Mouse (Mus musculus) midbrain, embryonic 12.5 days (tissue): ENCODE measurements around the gene Maco1. TPM values are rescaled to one million over a fixed set of nuclear protein-coding genes. Genes with fewer than 3 reads are reported as not detected.

Source experiments
- ATAC-seq: fragments of 200-750 bp; cut with Nextera tagmentation; 2 replicates; pipeline ENCODE4 v1.8.0; 2017; ENCODE audit warnings: low read depth, moderate TSS enrichment, moderate library complexity; ENCODE audit not compliant: low FRiP score
- H3K27ac ChIP-seq: fragments of 300-500 bp; sonication (generic); replicated peaks from 2 replicates; pipeline ENCODE4 v1.5.1; 2016; ENCODE audit warnings: mild to moderate bottlenecking
- H3K27me3 ChIP-seq: fragments of 300-500 bp; sonication (generic); 2 replicates; pipeline ENCODE4 v1.6.1; 2016; ENCODE audit warnings: mild to moderate bottlenecking
- H3K36me3 ChIP-seq: fragments of 300-500 bp; sonication (generic); 2 replicates; pipeline ENCODE4 v1.6.1; 2016
- H3K4me1 ChIP-seq: fragments of 300-500 bp; sonication (generic); 2 replicates; pipeline ENCODE4 v1.6.1; 2016
- H3K4me2 ChIP-seq: fragments of 300-500 bp; sonication (generic); replicated peaks from 2 replicates; pipeline ENCODE4 v1.6.1; 2016; ENCODE audit warnings: mild to moderate bottlenecking, moderate library complexity
- H3K4me3 ChIP-seq: fragments of 300-500 bp; sonication (generic); 2 replicates; pipeline ENCODE4 v1.5.1; 2016; ENCODE audit warnings: mild to moderate bottlenecking
- H3K9ac ChIP-seq: fragments of 300-500 bp; sonication (generic); replicated peaks from 2 replicates; pipeline ENCODE4 v1.6.1; 2016; ENCODE audit warnings: mild to moderate bottlenecking, moderate library complexity
- H3K9me3 ChIP-seq: fragments of 300-500 bp; sonication (generic); 2 replicates; pipeline ENCODE4 v1.6.1; 2016; ENCODE audit warnings: mild to moderate bottlenecking
- WGBS: fragments of 180-500 bp; shearing (Covaris S2); methylation state at CpG from one replicate; pipeline ENCODE4 v1.1.7; 2016; 5-methylcytosine and 5-hydroxymethylcytosine counted together
- polyA plus RNA-seq: library from polyadenylated mRNA; unstranded; fragments of >200 nt; fragmentation: Nextera tagmentation; extraction: Ambion mirVana; gene quantifications from 2 replicates; pipeline ENCODE4 v1.2.1, GENCODE M21; 2016

The Maco1 gene
- polyA plus RNA-seq, 1 experiment from 2014 or later: 84.7 TPM

DNA sequence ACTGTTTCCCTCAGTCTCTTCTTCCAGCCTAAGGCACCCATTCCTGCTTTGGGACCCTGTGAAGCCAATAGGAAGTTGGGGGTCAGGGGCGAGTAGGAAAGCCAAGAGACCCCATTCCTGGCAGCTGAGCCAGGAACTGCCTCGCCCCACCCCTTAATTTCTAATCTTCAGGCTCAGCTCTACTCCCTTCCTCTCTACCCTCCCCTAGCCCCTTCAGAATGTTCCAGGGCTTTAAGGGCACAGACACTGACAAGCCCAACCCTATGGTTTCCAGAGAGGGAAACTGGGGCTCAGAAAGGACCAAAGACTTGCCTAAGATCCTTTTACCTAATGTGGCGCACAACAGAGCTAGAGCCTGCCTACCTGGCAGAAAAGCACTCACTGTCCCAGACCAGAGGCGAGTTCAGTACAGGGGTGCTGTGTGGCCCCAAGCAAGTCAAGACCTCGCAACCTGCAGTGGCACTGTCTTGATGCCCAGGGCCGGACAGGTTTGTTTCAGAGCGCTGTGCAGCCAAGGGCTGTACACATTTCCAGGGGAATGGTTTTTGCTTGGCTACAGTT is 16.8 kb upstream of the Maco1 start:
- no peak overlapping the region for H3K27ac ChIP-seq
- no peaks in the 10 kb centered on the region for H3K4me1 ChIP-seq
- WGBS: 52% methylated on average over 7 of the region's 7 CpGs
- no peaks in the 10 kb centered on the region for H3K36me3 ChIP-seq
- H3K9ac ChIP-seq: no peak overlapping the region
- peak overlapping the region; percentile 9; the same call in 1 of the 2 replicates for H3K4me2 ChIP-seq
- no peak for ATAC-seq
- peaks cover 35% of the 10 kb centered on the region for H3K27me3 ChIP-seq
- H3K4me3 ChIP-seq: no peak overlapping the region
- H3K9me3 ChIP-seq: no peaks in the 10 kb centered on the region

DNA sequence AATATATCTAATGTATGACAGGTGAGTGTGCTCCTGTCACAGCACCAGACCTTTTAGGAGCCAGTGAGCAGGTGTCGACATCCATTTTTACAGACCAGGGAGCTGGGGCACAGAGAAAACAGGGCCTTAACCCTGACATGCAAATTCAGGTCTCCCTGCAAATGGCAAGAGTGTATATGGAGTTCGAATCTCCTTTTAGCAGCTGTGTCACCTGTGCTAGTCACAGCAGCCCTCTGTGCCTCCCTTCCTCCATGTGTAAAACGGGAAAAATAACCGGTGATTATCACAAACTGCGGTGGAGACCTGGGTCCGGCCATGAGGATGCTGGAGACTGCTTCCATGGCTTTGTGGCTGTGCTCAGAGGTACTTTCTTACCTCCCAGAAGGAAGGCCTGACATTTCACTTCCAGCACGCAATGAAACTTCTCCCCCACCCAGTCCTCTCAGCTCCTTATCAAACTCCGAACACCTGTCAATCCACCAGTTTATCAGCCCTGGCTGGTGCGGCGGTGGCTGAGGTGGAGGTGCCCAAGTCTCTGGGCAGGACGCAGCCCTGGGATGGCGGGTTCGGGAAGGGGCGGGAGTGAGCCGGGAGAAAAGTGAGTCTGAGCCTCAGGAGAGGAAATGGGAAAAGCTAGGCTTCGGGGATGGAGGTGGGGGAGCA is 16.1 kb upstream of the Maco1 start:
- Histone ChIP-seq H3K9me3 (no peaks in the 10 kb centered on the region), H3K27me3 (peaks cover 35% of the 10 kb centered on the region), H3K9ac (0 out of 2 replicates have a peak overlapping the region, but pooled peaks have one; percentile 15), H3K36me3 (no peaks in the 10 kb centered on the region), H3K4me3 (no peak overlapping the region), H3K27ac (no peak overlapping the region), H3K4me1 (no peaks in the 10 kb centered on the region), H3K4me2 (peak overlapping the region; percentile 9; the same call in 1 of the 2 replicates)
- WGBS: 12% methylated on average over 16 of the region's 16 CpGs
- no peak for ATAC-seq

DNA sequence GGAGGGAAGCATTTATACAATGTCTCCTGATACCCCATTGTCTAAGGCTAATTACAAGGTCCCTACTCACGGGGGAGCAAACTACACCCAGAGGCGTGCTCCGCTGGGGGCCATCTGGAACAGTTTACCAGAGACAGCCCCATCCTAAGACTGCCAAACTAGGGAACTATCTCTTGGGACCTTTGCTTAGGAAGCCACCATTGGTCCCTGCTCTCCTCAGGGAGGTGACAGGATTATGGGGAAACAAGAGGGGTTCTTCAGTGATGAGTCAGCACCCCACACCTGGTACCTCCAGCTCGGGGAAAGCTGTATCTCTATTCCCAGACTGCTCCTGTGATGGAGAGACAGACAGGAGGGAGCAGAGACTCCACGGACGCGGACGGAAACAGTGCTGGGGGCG is 15.3 kb upstream of the Maco1 start:
- no peak for ATAC-seq
- Histone ChIP-seq H3K4me2 (no peak overlapping the region), H3K4me3 (no peak overlapping the region), H3K4me1 (no peaks in the 10 kb centered on the region), H3K27ac (no peak overlapping the region), H3K27me3 (peaks cover 35% of the 10 kb centered on the region), H3K36me3 (no peaks in the 10 kb centered on the region), H3K9ac (no peak overlapping the region), H3K9me3 (no peaks in the 10 kb centered on the region)
- 26% methylated on average over 9 of the region's 9 CpGs for WGBS

DNA sequence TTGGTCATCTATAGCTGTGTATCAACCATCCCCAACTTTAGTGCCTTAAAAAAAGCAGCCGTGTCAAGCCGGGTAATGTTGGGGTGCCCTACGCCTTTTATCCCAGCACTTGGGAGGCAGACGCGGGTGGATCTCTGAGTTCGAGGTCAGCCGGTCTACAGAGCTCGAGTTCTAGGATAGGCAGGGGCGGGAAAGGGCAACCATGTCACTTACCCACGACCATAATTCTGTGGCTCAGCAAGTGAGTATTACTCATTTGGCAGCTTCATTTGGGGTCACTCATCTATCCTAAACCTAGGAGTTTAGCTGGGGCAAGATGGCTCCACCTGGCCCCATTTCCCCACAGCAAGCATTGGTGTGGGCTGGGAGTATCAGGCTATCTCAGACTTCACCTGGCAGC is 14.9 kb upstream of the Maco1 start:
- H3K4me1 ChIP-seq: no peaks in the 10 kb centered on the region
- no peak overlapping the region for H3K9ac ChIP-seq
- no peak overlapping the region for H3K4me2 ChIP-seq
- no peaks in the 10 kb centered on the region for H3K36me3 ChIP-seq
- 92% methylated on average over 10 of the region's 10 CpGs for WGBS
- no peak overlapping the region for H3K4me3 ChIP-seq
- no peaks in the 10 kb centered on the region for H3K9me3 ChIP-seq
- H3K27me3 ChIP-seq: peaks cover 35% of the 10 kb centered on the region
- ATAC-seq: no peak
- H3K27ac ChIP-seq: no peak overlapping the region

DNA sequence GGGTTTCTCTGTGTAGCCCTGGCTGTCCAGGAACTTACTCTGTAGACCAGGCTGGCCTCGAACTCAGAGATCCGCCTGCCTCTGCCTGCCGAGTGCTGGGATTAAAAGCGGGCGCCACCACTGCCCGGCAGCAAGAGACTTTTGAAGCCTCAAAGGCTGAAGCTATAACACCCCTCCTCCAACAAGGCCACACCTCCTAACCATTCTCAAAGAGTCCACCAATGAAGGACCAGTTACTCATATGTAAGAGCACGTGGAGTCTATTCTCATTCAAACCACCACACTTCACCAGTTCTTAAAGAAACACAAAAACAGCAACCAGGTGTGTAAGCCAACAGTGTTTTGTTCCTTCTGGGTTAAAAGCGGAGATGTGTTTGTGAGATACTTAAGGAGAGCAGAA is 14.5 kb upstream of the Maco1 start:
- no peaks in the 10 kb centered on the region for H3K9me3 ChIP-seq
- H3K27ac ChIP-seq: no peak overlapping the region
- H3K4me1 ChIP-seq: no peaks in the 10 kb centered on the region
- no peak overlapping the region for H3K4me3 ChIP-seq
- no peak overlapping the region for H3K4me2 ChIP-seq
- peaks cover 35% of the 10 kb centered on the region for H3K27me3 ChIP-seq
- H3K36me3 ChIP-seq: no peaks in the 10 kb centered on the region
- WGBS: 86% methylated on average over 8 of the region's 8 CpGs
- H3K9ac ChIP-seq: no peak overlapping the region
- no peak for ATAC-seq

DNA sequence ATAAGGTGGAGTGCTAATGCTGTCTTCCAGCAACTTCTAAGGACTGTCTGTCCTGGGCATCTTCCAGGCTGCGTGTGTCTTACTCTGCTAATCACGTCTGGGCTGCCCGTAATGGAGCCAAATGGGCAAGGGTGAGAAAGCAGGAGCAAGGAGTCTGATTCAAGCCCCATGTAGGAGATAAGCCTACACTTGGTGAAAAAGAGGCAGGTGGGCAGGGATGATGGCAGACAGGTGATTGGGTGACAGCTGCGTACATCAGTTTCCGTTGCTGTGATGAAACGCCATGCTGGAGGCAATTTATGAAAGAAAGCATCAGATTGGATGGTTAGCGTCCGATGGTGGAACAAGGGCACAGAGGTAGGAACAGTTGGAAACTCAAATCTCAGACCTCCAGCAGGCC is 14.1 kb upstream of the Maco1 start:
- 95% methylated on average over 8 of the region's 8 CpGs for WGBS
- Histone ChIP-seq H3K27me3 (peaks cover 35% of the 10 kb centered on the region), H3K4me1 (no peaks in the 10 kb centered on the region), H3K4me2 (no peak overlapping the region), H3K9me3 (no peaks in the 10 kb centered on the region), H3K9ac (no peak overlapping the region), H3K4me3 (no peak overlapping the region), H3K27ac (no peak overlapping the region), H3K36me3 (no peaks in the 10 kb centered on the region)
- no peak for ATAC-seq

DNA sequence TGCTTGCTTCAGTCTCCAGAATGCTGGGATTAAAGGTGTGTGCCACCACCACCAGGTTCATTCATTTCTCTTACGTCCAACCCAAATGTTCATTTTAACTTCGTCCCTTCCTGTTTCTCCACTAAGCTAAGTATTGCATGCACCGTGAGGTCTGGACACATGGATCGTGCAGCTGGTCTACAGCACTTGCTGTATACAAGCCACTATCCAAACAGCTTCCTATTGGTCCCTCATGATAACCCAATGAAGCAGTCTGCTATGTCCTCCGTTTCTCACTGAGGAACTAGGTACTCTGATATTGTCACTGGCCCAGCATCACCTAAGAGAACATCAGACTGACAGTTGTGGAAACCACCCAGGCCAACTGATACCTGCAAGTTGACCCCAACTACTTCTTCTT is 12.6 kb upstream of the Maco1 start:
- no peaks in the 10 kb centered on the region for H3K4me1 ChIP-seq
- no peak overlapping the region for H3K4me2 ChIP-seq
- no peak overlapping the region for H3K4me3 ChIP-seq
- 96% methylated on average over 5 of the region's 5 CpGs for WGBS
- H3K27ac ChIP-seq: no peak overlapping the region
- H3K27me3 ChIP-seq: peaks cover 33% of the 10 kb centered on the region
- ATAC-seq: no peak
- no peaks in the 10 kb centered on the region for H3K9me3 ChIP-seq
- H3K9ac ChIP-seq: no peak overlapping the region
- no peaks in the 10 kb centered on the region for H3K36me3 ChIP-seq

DNA sequence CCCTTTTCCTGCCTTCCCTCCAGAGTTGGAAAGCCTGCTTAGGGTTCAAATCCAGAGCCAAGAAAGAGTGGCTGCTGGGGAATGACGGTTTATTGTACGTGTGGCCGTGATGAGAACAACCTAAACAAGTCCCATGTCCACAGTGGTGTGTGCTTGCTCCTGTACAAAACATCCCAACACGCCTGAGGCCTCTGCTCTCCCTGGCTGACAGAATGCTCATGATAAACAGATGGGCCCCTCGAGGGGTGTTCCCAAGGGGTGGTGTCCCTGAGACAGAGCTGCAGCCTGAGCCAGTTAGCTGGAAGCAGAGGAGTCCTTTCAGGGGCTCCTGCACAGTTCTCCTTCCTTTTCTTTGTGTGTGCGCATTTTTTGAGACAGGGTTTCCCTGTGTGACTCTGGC is 12.2 kb upstream of the Maco1 start:
- Histone ChIP-seq H3K4me1 (no peaks in the 10 kb centered on the region), H3K9me3 (no peaks in the 10 kb centered on the region), H3K36me3 (no peaks in the 10 kb centered on the region), H3K4me2 (no peak overlapping the region), H3K9ac (no peak overlapping the region), H3K27ac (no peak overlapping the region), H3K4me3 (no peak overlapping the region), H3K27me3 (peaks cover 28% of the 10 kb centered on the region)
- no peak for ATAC-seq
- WGBS: 78% methylated on average over 6 of the region's 6 CpGs

DNA sequence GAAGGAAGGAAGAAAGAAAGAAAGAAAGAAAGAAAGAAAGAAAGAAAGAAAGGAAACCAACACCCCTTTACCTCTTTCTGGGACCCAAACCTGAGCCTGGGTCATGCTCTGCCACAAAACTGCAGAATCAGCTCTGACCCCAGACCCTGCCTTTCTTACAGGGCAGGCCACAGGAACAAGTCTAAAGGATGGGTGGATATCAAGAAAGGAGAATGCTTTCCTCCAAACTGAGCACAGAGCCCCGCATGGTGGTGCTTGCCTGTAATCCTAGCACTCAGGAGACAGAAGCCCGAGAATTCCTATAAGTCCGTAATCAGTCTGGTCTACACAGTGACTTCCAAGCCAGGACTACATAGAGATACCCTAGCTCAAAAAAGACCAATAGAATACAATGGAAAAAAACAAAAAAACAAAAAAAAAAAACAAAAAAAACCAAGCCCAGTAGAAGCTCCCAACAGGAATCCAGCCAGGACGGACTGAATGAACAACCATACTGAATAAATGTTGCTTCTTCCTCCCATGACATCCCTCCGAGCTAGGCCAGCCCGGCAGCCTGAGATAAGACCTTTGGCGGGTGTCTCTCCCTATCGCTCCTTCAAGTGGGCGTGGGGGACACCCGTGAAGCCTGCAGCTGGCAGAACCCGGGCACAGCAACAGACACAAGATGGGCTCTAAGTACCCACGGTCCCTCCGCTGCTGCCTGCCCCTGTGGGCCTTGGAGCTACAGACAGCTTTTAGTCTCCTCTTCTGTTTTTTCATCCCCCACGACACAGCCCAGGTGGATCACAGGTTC is 11.0 kb upstream of the Maco1 start, which contains the start of gene Rhd:
Rhd (plus strand) TSS at position 600 of the 793 bp plus-strand sequence.
- peaks cover 16% of the 10 kb centered on the region for H3K27me3 ChIP-seq
- no peaks in the 10 kb centered on the region for H3K36me3 ChIP-seq
- H3K9ac ChIP-seq: no peak within 1 kb of the TSS
- no peak within 1 kb of the TSS for H3K4me3 ChIP-seq
- no peak within 1 kb of the TSS for H3K4me2 ChIP-seq
- no peak within 1 kb of the TSS for H3K27ac ChIP-seq
- no peaks in the 10 kb centered on the region for H3K9me3 ChIP-seq
- ATAC-seq: no peak
- no peaks in the 10 kb centered on the region for H3K4me1 ChIP-seq
- WGBS: 76% methylated on average over 14 of the region's 14 CpGs

DNA sequence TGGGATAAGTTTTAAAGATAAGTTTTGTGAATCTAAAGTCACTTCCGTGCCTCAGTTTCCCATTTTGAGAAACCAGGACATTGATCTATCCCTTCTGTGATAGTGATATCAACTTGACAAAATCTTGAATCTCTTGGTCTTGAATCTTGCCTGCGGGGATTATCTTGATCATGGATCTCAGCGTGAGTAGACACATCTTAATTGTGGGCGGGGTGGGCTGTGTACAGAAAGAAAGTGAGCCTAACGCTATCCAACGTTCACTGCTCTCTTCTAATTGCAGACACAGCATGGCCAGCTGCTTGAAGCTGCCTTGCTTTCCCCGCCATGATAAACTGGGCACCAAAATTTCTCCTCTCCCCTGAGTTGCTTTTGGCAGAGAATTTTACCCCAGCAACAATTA is 9.9 kb upstream of the Maco1 start:
- H3K9me3 ChIP-seq: no peaks in the 10 kb centered on the region
- H3K27me3 ChIP-seq: peaks cover 6% of the 10 kb centered on the region; the same call in 1 of the 2 replicates
- no peak overlapping the region for H3K9ac ChIP-seq
- 86% methylated on average over 7 of the region's 7 CpGs for WGBS
- ATAC-seq: no peak
- no peak overlapping the region for H3K4me2 ChIP-seq
- no peak overlapping the region for H3K27ac ChIP-seq
- H3K4me1 ChIP-seq: no peaks in the 10 kb centered on the region
- H3K36me3 ChIP-seq: no peaks in the 10 kb centered on the region
- no peak overlapping the region for H3K4me3 ChIP-seq

DNA sequence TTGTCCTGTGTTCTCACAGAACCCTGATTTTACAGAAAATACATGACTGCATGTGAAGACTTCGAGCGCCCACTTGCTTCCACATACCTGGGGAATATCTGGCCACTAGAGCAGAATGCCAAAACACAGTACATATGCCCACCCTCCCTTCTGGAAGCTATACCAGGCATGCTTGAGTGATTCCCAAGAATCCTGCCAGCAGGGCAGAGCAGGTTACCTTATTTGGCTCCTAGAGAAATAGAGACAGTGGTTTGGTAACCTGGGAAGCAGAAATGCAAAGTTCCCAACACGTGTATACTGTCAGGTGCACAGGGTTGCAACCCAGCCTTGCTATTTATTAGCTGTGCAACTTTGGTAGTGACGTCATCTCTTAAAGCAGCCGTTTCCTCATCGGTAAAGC is 8.7 kb upstream of the Maco1 start:
- H3K4me2 ChIP-seq: no peak overlapping the region
- no peak overlapping the region for H3K27ac ChIP-seq
- 85% methylated on average over 6 of the region's 6 CpGs for WGBS
- no peaks in the 10 kb centered on the region for H3K36me3 ChIP-seq
- H3K9me3 ChIP-seq: no peaks in the 10 kb centered on the region
- H3K4me3 ChIP-seq: no peak overlapping the region
- H3K4me1 ChIP-seq: no peaks in the 10 kb centered on the region
- H3K9ac ChIP-seq: no peak overlapping the region
- H3K27me3 ChIP-seq: peaks cover 4% of the 10 kb centered on the region; the same call in 1 of the 2 replicates
- no peak for ATAC-seq

DNA sequence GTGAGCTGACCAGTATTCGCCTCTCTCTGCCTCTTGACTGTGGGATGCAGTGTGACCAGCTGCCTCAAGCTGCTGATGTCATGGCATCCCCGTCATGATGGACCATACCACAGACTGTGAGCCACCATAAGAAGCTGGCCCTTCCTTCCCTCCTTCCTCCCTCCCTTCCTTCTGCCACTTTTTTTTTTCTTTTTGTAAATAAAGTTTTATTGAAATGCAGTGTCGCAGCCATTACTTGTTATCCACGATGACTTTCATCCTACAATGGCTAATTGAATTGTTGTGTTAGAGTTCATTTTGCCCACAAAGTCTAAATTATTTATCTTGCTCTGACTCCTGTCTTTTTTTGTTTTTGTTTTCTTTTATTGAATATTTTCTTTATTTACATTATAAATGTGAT is 5.3 kb upstream of the Maco1 start:
- no peak overlapping the region for H3K27ac ChIP-seq
- WGBS: 88% methylated on average over 4 of the region's 4 CpGs
- no peak for ATAC-seq
- H3K4me3 ChIP-seq: no peak overlapping the region
- H3K36me3 ChIP-seq: no peaks in the 10 kb centered on the region
- H3K9me3 ChIP-seq: no peaks in the 10 kb centered on the region
- H3K9ac ChIP-seq: no peak overlapping the region
- no peaks in the 10 kb centered on the region for H3K4me1 ChIP-seq
- H3K4me2 ChIP-seq: no peak overlapping the region
- H3K27me3 ChIP-seq: peaks cover 24% of the 10 kb centered on the region
